8 mouse cellular contexts compared by ENCODE assay signal in the genomic region with DNA sequence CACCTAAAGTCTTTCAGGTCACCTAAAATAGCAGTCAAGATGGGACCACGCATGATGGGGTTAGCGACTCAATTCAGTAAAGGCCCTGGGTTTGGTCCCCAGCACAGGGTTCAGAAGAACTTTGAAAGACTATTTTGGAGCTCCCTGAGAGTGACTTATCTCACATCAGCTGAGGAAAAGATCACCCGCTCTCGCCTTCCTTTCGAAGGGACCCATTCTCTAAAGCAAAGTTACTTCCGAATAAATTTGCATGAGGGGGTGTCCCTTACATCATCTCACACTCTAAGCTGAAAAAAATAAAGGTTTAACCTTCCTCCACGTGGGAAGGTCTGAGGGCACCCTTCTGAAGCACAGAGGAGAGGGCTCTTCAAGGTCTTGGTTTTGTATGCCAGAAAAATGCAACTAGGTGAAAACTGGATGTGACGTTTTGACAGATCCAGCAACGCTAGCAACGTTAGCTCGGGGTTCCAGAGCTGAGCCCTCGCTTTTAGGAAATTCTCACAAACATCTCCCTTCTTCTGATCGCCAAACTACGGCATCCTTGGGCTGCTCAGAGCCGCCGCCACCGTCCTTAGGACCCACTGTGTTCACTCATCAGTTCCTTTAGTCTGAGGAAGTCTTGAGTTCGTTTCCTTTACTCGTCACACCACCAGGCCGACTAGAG. TPM values are rescaled to one million over a fixed set of nuclear protein-coding genes. Genes with fewer than 3 reads are reported as not detected.
DNase-seq lines count a peak whose midpoint lies in the region; ATAC-seq and TF ChIP-seq lines count a peak whose summit lies in the region.

No protein-coding gene starts in this region.

- H3K27me3 ChIP-seq in heart, embryonic 14.5 days (ENCODE audit: control insufficient read depth, insufficient read depth, low read length): peaks cover 51% of the 10 kb centered on the region
- peaks cover 36% of the 10 kb centered on the region for H3K27me3 ChIP-seq in midbrain, postnatal 0 days (ENCODE audit: insufficient read depth, low read length)

- peaks cover 6 to 11% of the 10 kb centered on the region in 2 experiments; a peak in 3 of 4 replicates for H3K4me1 ChIP-seq in heart, embryonic 14.5 days (ENCODE audit: control insufficient read depth in 2 of 2, insufficient read depth in 2 of 2, low read length in 2 of 2)
- no peaks in the 10 kb centered on the region; the same call in 1 of the 2 replicates for H3K4me1 ChIP-seq in brown adipose tissue, adult 24 weeks (ENCODE audit: control insufficient read depth, insufficient read depth, insufficient read length, low read length)
- no peaks in the 10 kb centered on the region; the same call in 1 of the 2 replicates for H3K4me1 ChIP-seq in midbrain, postnatal 0 days (ENCODE audit: insufficient read depth, low read length)

- H3K9me3 ChIP-seq in heart, embryonic 14.5 days (ENCODE audit: control insufficient read depth, low read length): no peaks in the 10 kb centered on the region
- no peaks in the 10 kb centered on the region for H3K9me3 ChIP-seq in midbrain, postnatal 0 days (ENCODE audit: low read length)

- H3K36me3 ChIP-seq in heart, embryonic 14.5 days (ENCODE audit: control insufficient read depth, insufficient read depth, low read length): no peaks in the 10 kb centered on the region
- no peaks in the 10 kb centered on the region for H3K36me3 ChIP-seq in midbrain, postnatal 0 days (ENCODE audit: insufficient read depth, low read length)

- H3K4me3 ChIP-seq in heart, embryonic 14.5 days (ENCODE audit: control insufficient read depth in 1 of 2, insufficient read depth in 1 of 2, low read depth in 1 of 2, low read length in 2 of 2): peak overlapping the region; percentile 82 to 96
- H3K4me3 ChIP-seq in brown adipose tissue, adult 24 weeks (ENCODE audit: insufficient read depth, low read depth, low read length): peak overlapping the region; percentile 91
- H3K4me3 ChIP-seq in midbrain, postnatal 0 days (ENCODE audit: low read depth, low read length): peak overlapping the region; percentile 61

- 18% methylated on average over 20 of the region's 20 CpGs for WGBS in heart, embryonic 14.5 days
- 20% methylated on average over 20 of the region's 20 CpGs for WGBS in midbrain, postnatal 0 days

- TF ChIP-seq CTCF in midbrain, postnatal 0 days (IDR thresholded peaks at IDR 0.05): no peak

- H3K4me2 ChIP-seq in heart, embryonic 14.5 days (ENCODE audit: low read length): peak overlapping the region; percentile 86
- peak overlapping the region; percentile 82 for H3K4me2 ChIP-seq in midbrain, postnatal 0 days (ENCODE audit: low read depth, low read length, poor library complexity, severe bottlenecking)

- no peak for DNase-seq in heart, adult 8-10 months (ENCODE audit: low spot score)
- no peak for DNase-seq in midbrain, postnatal 0 days (ENCODE audit: low spot score)
- no peak for DNase-seq in adipocyte (ENCODE audit: low spot score)
- DNase-seq in yolk sac, embryonic 10.5 days (ENCODE audit: low spot score): no peak
- no peak for DNase-seq in cerebellum, postnatal 36 days

- no peak for ATAC-seq in heart, embryonic 14.5 days (ENCODE audit: insufficient number of reproducible peaks, insufficient read depth, low FRiP score, low read depth)
- ATAC-seq in inflammation-experienced regulatory T-cells, adult 6 months: peak; percentile 73
- ATAC-seq in midbrain, postnatal 0 days (ENCODE audit: low FRiP score): no peak

- H3K9ac ChIP-seq in heart, embryonic 14.5 days (ENCODE audit: low read length): peak overlapping the region; percentile 56
- peak overlapping the region; percentile 74 for H3K9ac ChIP-seq in midbrain, postnatal 0 days (replicated peaks; ENCODE audit: low read length, poor library complexity, severe bottlenecking)

- no peak overlapping the region for H3K27ac ChIP-seq in heart, embryonic 14.5 days (replicated peaks in 1 of 2; ENCODE audit: control insufficient read depth in 1 of 2, insufficient read depth in 1 of 2, low read depth in 2 of 2, low read length in 2 of 2)
- no peak overlapping the region for H3K27ac ChIP-seq in brown adipose tissue, adult 24 weeks (replicated peaks; ENCODE audit: low read depth, low read length)
- H3K27ac ChIP-seq in midbrain, postnatal 0 days (ENCODE audit: low read depth, low read length): no peak overlapping the region

RNA-seq across cellular contexts. Expression of a gene that starts 0.5 kb away (rescaled TPM):
- polyA plus RNA-seq in heart, embryonic 14.5 days (2014; fragmentation: Nextera tagmentation; extraction: Ambion mirVana): 0.16 and 0.47 TPM in 2 replicates
- not detected for total RNA-seq in heart, adult 8-10 months (2022)
- polyA plus RNA-seq in brown adipose tissue, adult 24 weeks (2012; ENCODE audit: insufficient read depth, insufficient read length, missing spikeins): 2.2 and 2.3 TPM in 2 replicates
- polyA plus RNA-seq in inflammation-experienced regulatory T-cells, adult 6 months (2017; shearing (Covaris generic)): 1 to 10 TPM; 3.4 to 5.0 (median 4.3) TPM
- 0.24 TPM in 1 of 2 replicates, not detected in the other for total RNA-seq in midbrain, postnatal 0 days (2014; rRNA removed)
- polyA plus RNA-seq in midbrain, postnatal 0 days (2015; fragmentation: Nextera tagmentation; extraction: Ambion mirVana): 0.36 and 0.39 TPM in 2 replicates

RNA-seq across cellular contexts. Expression of a gene that starts 4.6 kb away (rescaled TPM):
- polyA plus RNA-seq in heart, embryonic 14.5 days (2014; fragmentation: Nextera tagmentation; extraction: Ambion mirVana): 0.19 TPM in 1 of 2 replicates, not detected in the other
- total RNA-seq in heart, adult 8-10 months (2022): 1 to 10 TPM in 2 of 4 experiments, under 1 TPM in 2; 0.47 to 1.3 (median 0.86) TPM
- polyA plus RNA-seq in brown adipose tissue, adult 24 weeks (2012; ENCODE audit: insufficient read depth, insufficient read length, missing spikeins): not detected in 2 replicates
- 100 to 1,000 TPM in 1 of 3 experiments, 10 to 100 TPM in 2; 75.8 to 102 (median 78.8) TPM for polyA plus RNA-seq in inflammation-experienced regulatory T-cells, adult 6 months (2017; shearing (Covaris generic))
- total RNA-seq in midbrain, postnatal 0 days (2014; rRNA removed): 0.05 TPM in 1 of 2 replicates, not detected in the other
- 0.16 TPM in 1 of 2 replicates, not detected in the other for polyA plus RNA-seq in midbrain, postnatal 0 days (2015; fragmentation: Nextera tagmentation; extraction: Ambion mirVana)

RNA-seq across cellular contexts. Expression of a gene that starts 36.7 kb away (rescaled TPM):
- polyA plus RNA-seq in heart, embryonic 14.5 days (2014; fragmentation: Nextera tagmentation; extraction: Ambion mirVana): 9.4 and 11.3 TPM in 2 replicates
- 10 to 100 TPM; 39.7 to 46.4 (median 43.1) TPM for total RNA-seq in heart, adult 8-10 months (2022)
- 276 and 329 TPM in 2 replicates for polyA plus RNA-seq in brown adipose tissue, adult 24 weeks (2012; ENCODE audit: insufficient read depth, insufficient read length, missing spikeins)
- polyA plus RNA-seq in inflammation-experienced regulatory T-cells, adult 6 months (2017; shearing (Covaris generic)): 10 to 100 TPM; 23.6 to 31.0 (median 30.7) TPM
- 104 and 115 TPM in 2 replicates for total RNA-seq in midbrain, postnatal 0 days (2014; rRNA removed)
- polyA plus RNA-seq in midbrain, postnatal 0 days (2015; fragmentation: Nextera tagmentation; extraction: Ambion mirVana): 108 and 111 TPM in 2 replicates

RNA-seq across cellular contexts. Expression of a gene that starts 47.6 kb away (rescaled TPM):
- not detected in 2 replicates for polyA plus RNA-seq in heart, embryonic 14.5 days (2014; fragmentation: Nextera tagmentation; extraction: Ambion mirVana)
- total RNA-seq in heart, adult 8-10 months (2022): not detected
- polyA plus RNA-seq in brown adipose tissue, adult 24 weeks (2012; ENCODE audit: insufficient read depth, insufficient read length, missing spikeins): not detected in 2 replicates
- not detected for polyA plus RNA-seq in inflammation-experienced regulatory T-cells, adult 6 months (2017; shearing (Covaris generic))
- total RNA-seq in midbrain, postnatal 0 days (2014; rRNA removed): not detected in 2 replicates
- polyA plus RNA-seq in midbrain, postnatal 0 days (2015; fragmentation: Nextera tagmentation; extraction: Ambion mirVana): not detected in 2 replicates

Comparison
In these comparisons a context has a peak if more than half of its experiments do, and no peak if none do; other contexts are left out.
1. RNA of a gene that starts 4.6 kb away (polyA plus RNA-seq): 75.8 to 102 TPM in inflammation-experienced regulatory T-cells, adult 6 months; 0.16 TPM in midbrain, postnatal 0 days, 0.19 TPM in heart, embryonic 14.5 days and not detected in brown adipose tissue, adult 24 weeks; every median in the first group is over 10 times any median in the second.
2. Peak in every context shown above with its lines, with median percentiles within 50 percentile points of each other: H3K4me3 ChIP-seq.